Comparison of ENCODE assay signal across 22 mouse cellular contexts in genomic region chr2:29318596-29318995, GRCm38 (mm10).
"Had no signal": no experiment of that assay in that cellular context is flagged by ENCODE, and none has a peak within 500 bp of the region (broad histone marks: within the 10 kb centered on the region; RNA-seq: fewer than 3 reads in every experiment).

No protein-coding gene starts in this region.

- DNase-seq: gastrocnemius, postnatal 14 days; gastrocnemius, postnatal 36 days; heart, adult 2 months; heart, postnatal 14 days; heart, postnatal 36 days; kidney, adult 18-20 months; kidney, adult 8-10 months; kidney, postnatal 10 days; kidney, postnatal 25 days; kidney, postnatal 4 days; liver; liver, embryonic 13.5 days; liver, postnatal 0 days had no signal

- H3K27ac ChIP-seq: heart, adult 2 months; heart, embryonic 13.5 days; heart, embryonic 15.5 days; hindbrain, embryonic 13.5 days; hindbrain, embryonic 15.5 days; hindbrain, postnatal 0 days; layer of hippocampus, adult 2 months; limb, embryonic 10.5 days; limb, embryonic 12.5 days; liver, embryonic 13.5 days; liver, embryonic 15.5 days had no signal

- H3K4me1 ChIP-seq: heart, embryonic 13.5 days; heart, embryonic 15.5 days; hindbrain, embryonic 13.5 days; limb, embryonic 10.5 days; limb, embryonic 12.5 days; liver, embryonic 13.5 days; liver, embryonic 15.5 days had no signal

- H3K4me3 ChIP-seq: heart, adult 2 months; heart, embryonic 13.5 days; heart, embryonic 15.5 days; hindbrain, embryonic 13.5 days; hindbrain, embryonic 15.5 days; layer of hippocampus, adult 2 months; limb, embryonic 10.5 days; limb, embryonic 12.5 days; liver, embryonic 13.5 days; liver, embryonic 15.5 days had no signal
